In the genomic region with DNA sequence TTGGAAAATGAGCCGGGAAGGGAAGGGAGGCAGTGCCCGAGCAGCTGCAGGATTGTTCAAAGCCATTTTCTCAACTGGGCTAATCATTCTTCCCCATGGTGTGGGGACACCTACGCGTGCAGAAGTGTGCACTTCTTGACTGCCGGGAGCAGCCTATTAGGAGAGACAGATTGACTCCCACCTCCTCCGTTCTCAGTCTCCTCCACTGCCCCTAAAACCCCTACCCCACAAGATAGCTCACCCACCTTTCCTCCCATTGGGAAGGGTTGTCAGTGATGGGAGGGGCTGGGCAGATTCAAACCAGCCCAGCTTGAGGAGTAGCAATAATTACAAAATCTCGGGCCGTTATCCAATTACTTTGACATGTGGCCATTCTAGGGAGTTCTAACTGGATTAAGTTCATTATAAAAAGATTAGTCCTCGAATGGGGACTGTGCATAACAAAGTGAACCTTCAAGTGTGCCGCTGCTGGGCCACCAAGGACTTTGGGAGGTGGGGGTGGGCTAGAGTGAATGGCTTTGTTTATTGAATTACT, we compare ENCODE assay signal across 12 mouse cellular contexts.
DNase-seq lines count a peak whose midpoint lies in the region; ATAC-seq and TF ChIP-seq lines count a peak whose summit lies in the region.
"Had no signal": no experiment of that assay in that cellular context is flagged by ENCODE, and none has a peak within 500 bp of the region (broad histone marks: within the 10 kb centered on the region; RNA-seq: fewer than 3 reads in every experiment).

No protein-coding gene starts in this region.

- TF ChIP-seq CTCF in brain, embryonic 14.5 days (IDR thresholded peaks at IDR 0.05; ENCODE audit: borderline replicate concordance, extremely low read depth, insufficient read depth, insufficient read length) = no peak
- no peak for TF ChIP-seq CTCF in kidney, adult 2 months (conservative IDR thresholded peaks at IDR 0.05; ENCODE audit: insufficient read depth, insufficient read length, low read depth, low read length)

- no peak for TF ChIP-seq POLR2A in brain, embryonic 14.5 days (IDR thresholded peaks at IDR 0.05; ENCODE audit: borderline replicate concordance, extremely low read depth, insufficient read depth, insufficient read length, poor library complexity, severe bottlenecking)
- TF ChIP-seq POLR2A in kidney, adult 2 months (IDR thresholded peaks at IDR 0.05; ENCODE audit: low read depth, low read length) = no peak

- H3K4me1 ChIP-seq in forebrain, embryonic 15.5 days = peaks cover 17% of the 10 kb centered on the region
- H3K4me1 ChIP-seq in kidney, adult 2 months (ENCODE audit: control insufficient read depth, insufficient read depth, low read length) = peaks cover 5% of the 10 kb centered on the region

- no peaks in the 10 kb centered on the region for H3K9me3 ChIP-seq in forebrain, embryonic 15.5 days
- H3K9me3 ChIP-seq: embryonic facial prominence, embryonic 15.5 days had no signal

- DNase-seq in embryo, embryonic 10.5 days (ENCODE audit: low spot score) = peak; percentile 61
- DNase-seq in embryo, embryonic 10 days (ENCODE audit: low spot score) = no peak
- peak; percentile 88 for DNase-seq in brain, embryonic 14.5 days (ENCODE audit: low read depth)
- peak; percentile 16 for DNase-seq in lung, postnatal 36 days
- DNase-seq in heart, postnatal 10 days = no peak
- DNase-seq in kidney, adult 2 months = no peak
- DNase-seq: cerebellum, adult 11 months; gastrocnemius, postnatal 10 days had no signal

- 0 out of 2 replicates have a peak, but pooled peaks have one; percentile 29 for ATAC-seq in forebrain, embryonic 15.5 days (replicated peaks)
- ATAC-seq in monocyte, adult 5-6 weeks (replicated peaks; ENCODE audit: insufficient number of reproducible peaks, low FRiP score, low TSS enrichment, poor library complexity, severe bottlenecking) = no peak

- H3K9ac ChIP-seq in forebrain, embryonic 15.5 days (replicated peaks) = no peak overlapping the region
- H3K9ac ChIP-seq: embryonic facial prominence, embryonic 15.5 days had no signal

- no peaks in the 10 kb centered on the region for H3K36me3 ChIP-seq in forebrain, embryonic 15.5 days
- H3K36me3 ChIP-seq in kidney, adult 2 months (ENCODE audit: control insufficient read depth, insufficient read depth, low read length) = no peaks in the 10 kb centered on the region
- H3K36me3 ChIP-seq: embryonic facial prominence, embryonic 15.5 days; G1E had no signal

- no peak overlapping the region for H3K27ac ChIP-seq in forebrain, embryonic 15.5 days (replicated peaks)
- no peak overlapping the region for H3K27ac ChIP-seq in kidney, adult 2 months (ENCODE audit: insufficient read depth, low read depth, low read length)
- H3K27ac ChIP-seq: embryonic facial prominence, embryonic 15.5 days had no signal

- H3K4me3 ChIP-seq in forebrain, embryonic 15.5 days = no peak overlapping the region
- H3K4me3 ChIP-seq in kidney, adult 2 months (ENCODE audit: insufficient read depth, low read depth, low read length) = no peak overlapping the region
- H3K4me3 ChIP-seq: embryonic facial prominence, embryonic 15.5 days had no signal

- H3K27me3 ChIP-seq in forebrain, embryonic 15.5 days = peaks cover 87% of the 10 kb centered on the region
- H3K27me3 ChIP-seq in kidney, adult 2 months (replicated peaks; ENCODE audit: control insufficient read depth, insufficient read depth, low read length) = no peaks in the 10 kb centered on the region
- H3K27me3 ChIP-seq: embryonic facial prominence, embryonic 15.5 days had no signal

- H3K4me2 ChIP-seq in forebrain, embryonic 15.5 days (replicated peaks) = no peak overlapping the region
- H3K4me2 ChIP-seq: embryonic facial prominence, embryonic 15.5 days had no signal

- WGBS in forebrain, embryonic 15.5 days = 2% methylated on average over 10 of the region's 10 CpGs
- WGBS in kidney, adult 2 months = 46% methylated on average over 10 of the region's 10 CpGs

- intact Hi-C loops in heart, postnatal 10 days (cut with DNase I) = loop anchor here (5.0 to 10.0 kb wide), 2 partner anchors 241 to 337 kb away; no protein-coding TSS in a partner anchor

Comparison
In these comparisons a context has a peak if more than half of its experiments do, and no peak if none do; other contexts are left out.
1. DNase-seq: peak in embryo, embryonic 10.5 days (single experiment), brain, embryonic 14.5 days (single experiment) and lung, postnatal 36 days (single experiment); none in embryo, embryonic 10 days (single experiment), heart, postnatal 10 days (0 of 2) and kidney, adult 2 months (single experiment).